Mouse (Mus musculus) left cerebral cortex, adult 6 months (tissue): Measurements from ENCODE around the gene Rhbdl1. TPM values are rescaled to one million over a fixed set of nuclear protein-coding genes. Genes with fewer than 3 reads are reported as not detected.

Source experiments
- polyA plus RNA-seq: library from polyadenylated mRNA; unstranded; fragments of <200 nt; fragmentation: Nextera tagmentation; gene quantifications from 2 replicates; pipeline ENCODE4 v1.2.3, GENCODE M21; 2021

Rhbdl1 gene
- polyA plus RNA-seq, 1 experiment from 2014 or later: 55.8 TPM

Other genes starting within 250 kb of the Rhbdl1 start
- 835 and 992 TPM in 2 replicates for gene Gng13, start 120.1 kb downstream of the Rhbdl1 start, polyA plus RNA-seq
- 0.97 and 1.5 TPM in 2 replicates for gene Chtf18, start 109.9 kb downstream of the Rhbdl1 start, polyA plus RNA-seq
- gene Rpusd1, start 109.6 kb downstream of the Rhbdl1 start, polyA plus RNA-seq: 59.3 and 64.4 TPM in 2 replicates
- gene Mslnl, start 101.3 kb downstream of the Rhbdl1 start, polyA plus RNA-seq: 0.20 and 0.21 TPM in 2 replicates
- 0.72 and 1.0 TPM in 2 replicates for gene Msln, start 82.9 kb downstream of the Rhbdl1 start, polyA plus RNA-seq
- gene Narfl, start 63.5 kb downstream of the Rhbdl1 start, polyA plus RNA-seq: 27.4 and 37.4 TPM in 2 replicates
- 114 and 123 TPM in 2 replicates for gene Haghl, start 51.6 kb downstream of the Rhbdl1 start, polyA plus RNA-seq
- 0.31 and 0.39 TPM in 2 replicates for gene Ccdc78, start 50.7 kb downstream of the Rhbdl1 start, polyA plus RNA-seq
- gene Fam173a, start 44.4 kb downstream of the Rhbdl1 start, polyA plus RNA-seq: 147 and 187 TPM in 2 replicates
- gene AC134908.4, start 41.6 kb downstream of the Rhbdl1 start, polyA plus RNA-seq: 4.0 and 5.4 TPM in 2 replicates
- gene Metrn, start 40.2 kb downstream of the Rhbdl1 start, polyA plus RNA-seq: 11.7 and 12.8 TPM in 2 replicates
- 213 and 331 TPM in 2 replicates for gene Fbxl16, start 28.2 kb downstream of the Rhbdl1 start, polyA plus RNA-seq
- 12.1 and 16.0 TPM in 2 replicates for gene Wdr24, start 13.7 kb downstream of the Rhbdl1 start, polyA plus RNA-seq
- gene Jmjd8, start 8.4 kb downstream of the Rhbdl1 start, polyA plus RNA-seq: 31.5 and 33.5 TPM in 2 replicates
- gene Stub1, start 3.9 kb downstream of the Rhbdl1 start, polyA plus RNA-seq: 348 and 416 TPM in 2 replicates
- gene Gm20683, start 4.5 kb upstream of the Rhbdl1 start, polyA plus RNA-seq: 1.4 and 5.1 TPM in 2 replicates
- 7.3 and 8.2 TPM in 2 replicates for gene Rhot2, start 7.6 kb upstream of the Rhbdl1 start, polyA plus RNA-seq
- 1.5 and 2.0 TPM in 2 replicates for gene Wdr90, start 24.2 kb upstream of the Rhbdl1 start, polyA plus RNA-seq
- 35.6 and 38.4 TPM in 2 replicates for gene Mcrip2, start 31.5 kb upstream of the Rhbdl1 start, polyA plus RNA-seq
- gene Mettl26, start 37.8 kb upstream of the Rhbdl1 start, polyA plus RNA-seq: 65.7 and 79.7 TPM in 2 replicates
- 0.06 and 0.07 TPM in 2 replicates for gene Wfikkn1, start 43.6 kb upstream of the Rhbdl1 start, polyA plus RNA-seq
- 8.7 and 18.7 TPM in 2 replicates for gene Rab40c, start 82.4 kb upstream of the Rhbdl1 start, polyA plus RNA-seq
- 94.5 and 96.0 TPM in 2 replicates for gene Pigq, start 107.6 kb upstream of the Rhbdl1 start, polyA plus RNA-seq
- 0.26 and 0.48 TPM in 2 replicates for gene Nhlrc4, start 107.7 kb upstream of the Rhbdl1 start, polyA plus RNA-seq
- gene A930017K11Rik, start 115.3 kb upstream of the Rhbdl1 start, polyA plus RNA-seq: 0.49 and 0.78 TPM in 2 replicates
- gene Capn15, start 148.5 kb upstream of the Rhbdl1 start, polyA plus RNA-seq: 9.2 and 14.4 TPM in 2 replicates
- 7.5 and 13.3 TPM in 2 replicates for gene Rab11fip3, start 232.3 kb upstream of the Rhbdl1 start, polyA plus RNA-seq